Mouse (Mus musculus) v-Abl transformed pro-B cells (cell line): ENCODE results near the gene Cacna1i.

Source experiments
- in situ Hi-C, 2 experiments: fragments of 400-800 bp; cut with MboI; formaldehyde crosslinking; loops; one replicate each; pipeline ENCODE4 v1.15.1; 2025; ENCODE audit not compliant: unreplicated experiment in 2 of 2

The Cacna1i gene

DNA sequence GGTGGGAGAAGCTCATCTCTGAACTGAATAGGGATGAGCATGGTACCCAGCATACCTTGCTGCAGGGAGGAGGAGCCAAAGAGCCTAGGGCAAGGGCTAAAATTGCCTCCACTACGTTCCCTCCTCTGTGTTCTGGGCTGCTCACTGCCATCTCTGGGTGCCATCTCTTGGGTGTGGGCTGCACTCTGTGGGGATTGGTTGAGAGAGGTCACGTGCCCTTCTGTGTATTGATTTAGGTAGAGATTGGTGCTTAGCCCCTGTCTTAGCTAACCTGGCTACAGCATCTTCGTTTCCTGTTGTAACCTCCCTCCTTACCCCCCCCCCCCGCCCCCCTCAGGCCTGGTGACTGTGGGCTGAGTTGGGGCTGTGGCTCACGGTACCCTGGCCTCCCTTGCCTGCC lies 87.8 kb downstream of the Cacna1i start:
- in situ Hi-C loops = no loop called here

DNA sequence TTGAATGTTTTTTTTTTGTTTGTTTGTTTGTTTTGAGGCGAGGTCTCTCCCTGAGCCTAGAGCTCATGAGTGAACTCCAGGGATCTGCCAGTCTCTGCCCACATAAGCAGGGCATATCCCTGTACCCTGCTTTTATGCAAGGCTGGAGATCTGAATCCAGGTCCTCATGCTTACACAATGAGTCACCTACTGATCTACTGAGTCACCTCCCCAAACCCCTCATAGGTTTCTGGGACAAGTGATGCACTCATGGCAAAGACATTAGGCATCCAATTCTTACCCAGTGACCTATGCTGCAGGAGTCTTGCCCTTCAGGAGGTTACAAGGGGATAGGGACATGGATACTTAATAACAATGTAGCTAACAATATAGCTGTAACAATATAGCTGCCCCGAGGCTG lies 100.1 kb downstream of the Cacna1i start:
- in situ Hi-C loops = no loop called here

DNA sequence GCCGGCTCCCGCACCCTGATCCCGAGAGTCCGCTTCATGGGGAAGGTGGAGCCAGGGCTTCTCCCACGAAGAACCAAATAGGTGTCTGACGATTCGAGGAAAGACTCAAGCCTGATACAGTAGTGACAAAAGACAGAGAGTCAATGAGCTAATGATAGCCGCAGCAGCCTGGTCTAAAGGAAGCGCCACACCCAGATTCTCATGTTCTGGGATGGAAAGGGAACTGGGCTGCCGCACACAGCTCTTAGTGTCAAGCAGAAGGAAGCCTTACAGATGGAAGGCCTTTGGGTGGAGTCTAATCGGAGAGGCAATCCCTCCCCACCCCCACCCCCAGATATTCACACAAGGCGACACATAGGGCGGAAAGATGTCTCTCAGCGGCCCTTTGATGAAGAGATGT lies 104.8 kb downstream of the Cacna1i start:
- in situ Hi-C loops = no loop called here

DNA sequence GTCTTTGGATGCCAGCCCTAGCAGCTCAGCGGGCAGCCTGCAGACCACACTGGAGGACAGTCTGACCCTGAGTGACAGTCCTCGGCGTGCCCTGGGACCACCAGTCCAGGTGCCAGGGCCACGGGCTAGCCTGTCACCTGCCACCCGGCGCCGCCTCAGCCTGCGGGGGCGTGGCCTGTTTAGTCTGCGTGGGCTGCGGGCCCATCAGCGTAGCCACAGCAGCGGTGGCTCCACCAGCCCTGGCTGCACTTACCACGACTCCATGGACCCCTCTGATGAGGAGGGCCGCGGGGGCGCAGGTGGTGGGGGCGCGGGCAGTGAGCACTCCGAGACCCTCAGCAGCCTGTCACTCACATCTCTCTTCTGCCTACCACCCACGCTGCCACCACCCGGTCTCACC lies 108.0 kb downstream of the Cacna1i start:
- in situ Hi-C loops = no loop called here

DNA sequence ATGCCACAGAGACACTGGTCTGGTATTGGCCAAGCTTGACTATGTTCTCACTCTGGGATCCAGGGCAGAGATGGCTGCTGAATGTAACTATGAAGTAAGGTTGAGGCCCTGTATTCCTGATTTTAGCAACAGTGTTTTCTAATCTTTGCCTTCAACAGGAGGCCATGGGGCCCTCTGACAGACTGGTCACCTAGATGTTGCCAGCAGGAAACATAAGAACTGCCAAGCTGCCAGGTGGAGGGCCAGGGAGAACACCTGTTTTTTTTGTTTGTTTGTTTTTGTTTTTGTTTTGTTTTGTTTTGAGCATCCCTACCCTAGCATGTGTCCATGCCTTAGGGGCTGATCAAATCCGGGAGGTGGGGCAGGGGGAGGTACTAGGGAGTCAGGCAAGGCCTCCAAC lies 112.4 kb downstream of the Cacna1i start:
- in situ Hi-C loops = no loop called here

DNA sequence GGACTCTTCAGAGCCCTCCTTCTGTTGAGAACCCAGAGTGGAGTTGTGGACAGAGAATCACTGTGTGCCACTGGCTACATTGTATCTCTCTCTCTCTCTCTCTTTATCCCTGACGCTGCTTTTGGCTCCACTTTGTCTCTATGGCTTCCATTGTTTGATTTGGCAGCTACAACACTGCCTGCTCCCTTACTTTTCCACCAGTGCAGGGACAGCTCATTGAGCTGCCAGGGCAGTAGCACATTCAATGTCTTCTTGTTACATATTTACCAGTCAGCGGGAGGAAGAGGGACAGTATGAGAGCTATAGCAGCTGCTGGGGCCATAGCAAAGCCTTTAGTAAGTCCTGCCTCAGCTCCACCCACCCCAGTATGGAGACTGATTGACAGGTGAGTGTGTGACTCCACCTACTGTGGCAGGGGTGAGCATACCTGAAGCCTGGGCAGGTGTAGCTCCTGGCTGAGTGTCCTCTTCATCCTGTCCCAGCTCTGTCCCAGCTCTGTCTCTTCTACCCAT lies 114.4 kb downstream of the Cacna1i start:
- in situ Hi-C loops = loop anchor here in 1 of 2 experiments (25.0 kb wide), 2 partner anchors 614 to 1589 kb away; partner anchors contain the start of genes Card10 and Dnal4

DNA sequence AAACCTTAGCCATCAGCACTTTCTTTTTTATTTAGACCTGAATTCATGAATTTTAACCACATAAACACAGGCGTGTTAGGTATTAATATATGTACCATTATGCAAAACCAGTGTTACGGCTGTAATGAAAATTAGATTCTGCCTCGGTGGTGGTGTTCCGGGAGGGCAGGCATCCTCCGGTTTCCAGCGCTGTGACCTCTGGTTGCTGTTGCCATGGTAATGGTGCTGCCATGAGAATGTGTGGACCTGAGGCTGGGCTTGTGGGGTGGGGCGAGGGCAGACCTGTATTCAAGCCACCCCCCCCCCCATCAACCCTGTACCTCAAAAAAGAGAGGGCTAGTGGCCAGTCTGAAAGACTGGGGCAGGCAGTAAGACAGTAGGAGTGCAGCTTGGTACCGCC lies 114.9 kb downstream of the Cacna1i start:
- in situ Hi-C loops = loop anchor here in 1 of 2 experiments (25.0 kb wide), 2 partner anchors 615 to 1590 kb away; partner anchors contain the start of genes Card10 and Dnal4

DNA sequence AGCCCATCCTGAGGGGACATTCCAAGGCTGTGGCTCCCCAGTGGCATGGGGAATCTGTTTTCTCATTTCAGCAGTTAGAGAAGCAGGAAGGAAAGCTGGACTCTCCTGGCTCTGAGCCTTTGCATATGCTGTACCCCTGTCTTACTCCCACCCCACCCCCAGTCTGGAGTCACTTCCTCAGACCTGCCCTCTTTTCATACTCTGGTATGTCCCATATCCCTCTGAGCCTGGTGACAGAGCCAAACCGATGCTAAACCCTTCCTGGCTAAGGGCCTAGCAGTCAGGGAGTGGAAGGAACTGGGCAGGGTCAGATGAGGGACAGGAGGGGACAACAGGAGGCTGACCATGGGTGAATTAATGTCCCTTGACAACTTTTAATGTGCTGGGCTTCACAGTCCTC lies 120.8 kb downstream of the Cacna1i start:
- in situ Hi-C loops = loop anchor here in 1 of 2 experiments (25.0 kb wide), 2 partner anchors 621 to 1596 kb away; partner anchors contain the start of genes Card10 and Dnal4

DNA sequence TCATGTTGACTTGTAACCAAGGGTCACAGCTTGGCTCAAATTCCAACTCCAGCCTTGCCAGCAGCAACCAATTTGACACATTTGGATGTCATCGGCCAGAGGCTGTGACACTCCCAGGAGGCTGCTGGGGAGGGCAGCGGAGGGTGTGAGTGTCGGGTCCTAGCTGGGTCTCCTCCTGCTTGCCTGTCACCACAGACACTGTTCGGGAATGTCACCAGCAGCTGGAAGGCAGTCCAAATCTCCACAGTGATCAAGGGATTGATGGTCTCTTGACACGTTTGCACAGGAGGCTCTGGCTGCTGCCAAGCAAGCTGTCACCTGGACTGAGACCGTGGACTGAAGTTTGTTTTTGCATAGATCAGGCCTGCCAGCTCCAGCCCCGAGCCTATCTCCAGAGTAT lies 123.6 kb downstream of the Cacna1i start:
- in situ Hi-C loops = loop anchor here in 1 of 2 experiments (25.0 kb wide), 2 partner anchors 623 to 1598 kb away; partner anchors contain the start of genes Card10 and Dnal4

DNA sequence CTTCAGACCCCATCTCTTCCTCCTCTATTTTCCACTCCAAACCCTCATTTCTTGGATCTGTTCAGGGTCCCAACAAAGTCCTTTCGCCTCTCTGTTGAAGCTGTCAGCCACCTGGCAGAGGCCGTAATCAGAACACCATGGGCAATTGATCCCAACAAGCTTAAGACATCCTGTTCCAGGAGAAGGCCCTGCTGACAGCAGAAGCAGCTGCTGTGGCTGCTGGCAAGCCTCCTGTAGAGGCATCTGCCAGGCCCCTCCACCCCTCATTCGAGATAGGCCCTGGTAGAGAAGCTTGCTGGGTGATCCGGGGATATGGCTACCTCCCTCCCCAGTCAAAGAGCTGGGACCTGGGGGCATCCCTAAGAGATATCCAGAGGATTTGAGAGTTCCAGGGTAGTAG lies 126.0 kb downstream of the Cacna1i start:
- in situ Hi-C loops = loop anchor here in 1 of 2 experiments (25.0 kb wide), 2 partner anchors 626 to 1601 kb away; partner anchors contain the start of genes Card10 and Dnal4

DNA sequence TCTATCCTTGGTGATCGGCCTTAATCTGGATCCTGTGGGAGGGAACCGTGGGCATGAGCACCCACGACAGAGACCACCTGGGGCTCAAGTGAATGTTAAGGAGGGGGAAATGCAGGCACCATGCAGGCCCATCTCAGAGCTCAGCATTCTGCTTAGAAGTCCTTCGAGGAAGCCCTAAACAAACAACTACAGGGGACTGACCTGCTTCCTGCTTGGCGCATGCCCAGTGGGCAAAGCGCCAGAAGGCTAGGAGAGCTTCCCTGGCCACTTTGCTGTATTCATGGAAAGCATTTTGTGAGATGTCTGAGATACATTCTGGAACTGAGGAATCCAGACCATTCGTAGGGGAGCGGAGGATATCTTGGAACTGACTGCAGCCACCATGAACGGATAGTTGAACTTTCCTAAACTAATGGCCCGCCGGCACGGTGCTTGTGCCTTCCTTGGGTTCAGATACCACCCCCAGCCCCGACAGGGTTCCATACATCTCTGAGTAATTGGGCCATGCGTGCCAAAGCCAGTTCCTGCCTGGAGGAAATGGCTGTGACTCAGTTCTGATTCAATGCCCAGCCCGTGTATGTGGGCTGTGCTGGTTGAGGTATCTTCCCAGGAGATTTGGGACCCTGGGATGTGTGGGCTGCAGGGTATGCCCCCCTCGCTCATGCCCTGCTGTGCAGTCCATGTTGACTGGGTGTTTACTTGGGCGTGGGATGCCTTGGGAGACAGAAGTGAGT lies 127.1 kb downstream of the Cacna1i start:
- in situ Hi-C loops = loop anchor here in 1 of 2 experiments (25.0 kb wide), 2 partner anchors 627 to 1602 kb away; partner anchors contain the start of genes Card10 and Dnal4

DNA sequence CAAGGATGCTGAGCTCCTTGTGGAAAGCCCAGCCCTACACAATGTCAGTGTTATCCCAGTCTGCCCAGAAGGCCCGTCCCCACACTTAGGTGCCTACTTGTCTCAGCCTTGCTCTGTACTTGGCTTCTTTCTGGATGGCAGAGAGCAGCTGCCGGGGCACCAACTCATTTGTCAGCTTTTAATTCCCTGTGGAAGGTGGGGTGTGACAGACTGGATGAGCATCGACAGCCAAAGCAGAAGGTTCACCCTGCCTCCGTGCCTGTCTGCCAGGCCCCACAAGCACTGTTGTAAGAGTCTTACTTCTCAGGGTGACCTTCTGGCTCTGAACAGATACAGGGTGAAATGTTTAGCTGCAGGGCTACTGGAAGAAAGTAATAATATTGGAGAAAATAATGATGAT lies 128.1 kb downstream of the Cacna1i start:
- in situ Hi-C loops = loop anchor here in 1 of 2 experiments (25.0 kb wide), 2 partner anchors 628 to 1603 kb away; partner anchors contain the start of genes Card10 and Dnal4

DNA sequence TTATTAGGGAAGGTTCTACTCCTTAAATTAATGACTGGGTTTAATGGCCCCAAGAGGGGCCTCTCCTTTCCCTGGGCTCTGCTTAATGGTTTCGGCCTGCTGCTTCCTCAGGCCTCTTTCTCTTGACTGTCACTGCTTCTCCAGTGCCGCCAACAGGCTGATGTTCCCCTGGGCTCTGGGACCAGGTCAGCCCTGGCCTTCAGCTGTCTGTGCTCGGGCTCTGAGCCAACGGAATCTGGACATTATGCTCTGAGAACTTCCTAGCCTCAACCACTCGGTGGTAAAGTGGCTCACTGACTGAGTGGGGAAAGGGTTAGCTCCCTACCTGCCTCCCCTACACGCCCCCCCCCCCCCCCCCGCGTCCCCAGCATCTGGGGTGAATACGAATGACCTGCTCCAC lies 130.0 kb downstream of the Cacna1i start:
- in situ Hi-C loops = loop anchor here in 1 of 2 experiments (25.0 kb wide), 2 partner anchors 630 to 1605 kb away; partner anchors contain the start of genes Card10 and Dnal4

DNA sequence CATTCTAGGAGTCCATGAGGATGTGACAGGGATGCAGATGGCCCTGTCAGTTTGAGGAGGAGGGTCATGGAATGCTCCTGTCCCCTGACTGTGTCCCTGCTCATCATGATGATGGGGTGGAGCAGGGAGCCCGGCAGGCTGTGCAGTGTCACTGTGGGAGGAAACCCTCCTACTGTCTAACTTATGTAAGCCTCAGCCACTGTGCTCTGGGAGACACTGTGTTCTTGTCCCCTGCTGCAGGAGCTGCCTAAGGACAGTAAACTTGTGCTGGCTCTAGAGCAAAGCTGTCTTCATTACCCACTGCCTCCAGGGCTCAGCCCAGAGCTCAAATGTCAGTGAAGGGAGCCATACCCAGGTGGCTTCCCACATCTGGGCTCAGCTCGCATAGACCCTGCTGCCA lies 131.1 kb downstream of the Cacna1i start:
- in situ Hi-C loops = loop anchor here in 1 of 2 experiments (25.0 kb wide), 2 partner anchors 631 to 1606 kb away; partner anchors contain the start of genes Card10 and Dnal4

DNA sequence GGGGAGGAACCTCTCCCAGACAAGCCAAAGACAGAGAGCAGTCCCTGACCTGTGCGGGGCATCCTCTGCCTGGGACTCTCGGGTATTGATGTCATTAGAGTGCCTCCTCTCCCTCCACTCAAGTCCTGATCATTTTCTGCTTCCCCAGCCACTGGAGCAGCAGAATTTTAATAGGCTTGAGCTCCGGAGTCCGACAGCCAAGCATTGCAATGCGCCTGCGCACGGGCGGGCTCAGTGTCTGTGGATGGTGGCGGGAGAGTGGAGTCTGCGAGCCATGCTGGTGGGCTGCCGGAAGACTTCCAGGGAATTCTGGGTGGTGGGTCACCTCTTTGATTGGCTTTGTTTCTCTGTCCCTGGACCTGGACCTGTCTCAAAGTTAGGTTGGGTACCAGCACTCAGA lies 143.3 kb downstream of the Cacna1i start:
- in situ Hi-C loops = no loop called here

DNA sequence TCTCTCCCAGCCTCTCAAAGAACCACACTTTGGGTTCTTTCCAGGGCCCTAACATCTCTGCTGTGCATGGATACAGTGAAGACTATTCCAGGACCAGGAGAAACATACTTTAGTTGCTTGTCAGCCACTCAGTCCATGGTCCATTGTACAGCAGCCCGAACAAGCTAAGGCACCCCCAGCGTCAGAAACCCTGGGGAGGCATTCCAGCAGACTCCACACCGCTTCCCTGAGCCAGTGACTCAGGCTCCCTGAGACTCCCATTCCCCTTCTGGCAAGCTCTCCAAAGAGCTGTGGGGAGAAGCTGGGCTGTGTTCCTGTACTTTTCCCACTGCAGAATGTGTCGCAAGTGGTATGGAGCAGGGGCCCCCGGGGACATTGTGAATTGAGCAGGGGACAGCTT lies 149.9 kb downstream of the Cacna1i start:
- in situ Hi-C loops = no loop called here

DNA sequence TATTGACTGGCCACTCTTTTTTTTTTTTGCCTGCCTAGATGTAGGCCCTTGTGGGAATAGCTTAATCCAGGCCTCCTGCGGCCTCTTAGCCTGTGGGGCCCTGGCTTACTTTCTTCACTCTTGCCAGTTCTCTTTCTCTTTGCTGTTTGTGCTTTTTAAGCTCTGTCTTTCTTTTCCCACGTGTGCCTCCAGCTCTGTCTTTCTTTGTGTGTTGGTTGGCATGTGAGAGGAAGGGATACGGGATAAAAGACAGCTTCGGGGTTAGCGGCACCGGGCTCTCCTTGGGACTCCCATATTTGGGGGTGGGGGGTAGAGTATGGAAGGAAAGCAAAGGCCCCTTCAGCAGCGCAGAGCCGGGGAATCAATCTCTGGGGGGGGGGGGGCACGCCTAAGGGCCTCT lies 151.0 kb downstream of the Cacna1i start:
- in situ Hi-C loops = no loop called here

DNA sequence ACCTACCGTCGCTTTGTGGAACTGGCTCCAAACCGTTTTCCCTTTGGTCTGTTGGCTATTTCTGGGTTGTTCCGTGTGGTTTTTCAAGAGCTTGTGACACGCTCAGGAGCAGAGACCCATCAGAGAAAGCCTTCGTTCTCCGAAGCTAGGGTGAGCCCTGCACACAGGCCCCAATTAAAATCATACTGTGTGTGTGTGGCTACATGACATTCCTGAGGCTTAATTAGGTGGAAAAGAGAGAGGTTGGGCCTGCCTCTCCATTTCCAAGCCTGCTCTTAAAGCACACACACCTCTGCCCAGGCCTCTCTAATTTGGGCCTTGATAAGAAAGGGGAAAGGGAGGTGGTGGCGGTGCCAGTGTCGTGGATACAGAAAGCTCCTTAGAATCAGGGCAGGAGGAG lies 151.4 kb downstream of the Cacna1i start:
- in situ Hi-C loops = no loop called here

DNA sequence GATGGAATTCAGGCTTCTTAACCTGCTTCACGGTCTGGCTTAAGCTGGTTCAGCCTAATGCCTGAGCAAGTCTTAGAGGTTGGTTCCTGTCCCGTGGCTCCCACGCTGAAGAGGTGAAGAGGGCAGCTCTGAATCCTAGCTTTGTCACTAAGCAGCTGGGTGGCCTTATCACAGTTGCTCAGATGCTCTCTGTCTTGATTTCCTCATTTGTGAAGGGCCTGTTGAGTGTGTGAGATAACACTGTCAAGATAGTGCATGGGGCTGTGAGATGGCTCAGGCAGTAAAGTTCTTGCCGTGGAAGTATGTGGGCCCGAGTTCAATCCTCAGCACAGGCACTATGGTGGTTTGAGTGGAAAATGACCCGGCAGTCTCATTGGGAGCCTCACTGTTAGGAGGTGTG lies 153.2 kb downstream of the Cacna1i start:
- in situ Hi-C loops = no loop called here

DNA sequence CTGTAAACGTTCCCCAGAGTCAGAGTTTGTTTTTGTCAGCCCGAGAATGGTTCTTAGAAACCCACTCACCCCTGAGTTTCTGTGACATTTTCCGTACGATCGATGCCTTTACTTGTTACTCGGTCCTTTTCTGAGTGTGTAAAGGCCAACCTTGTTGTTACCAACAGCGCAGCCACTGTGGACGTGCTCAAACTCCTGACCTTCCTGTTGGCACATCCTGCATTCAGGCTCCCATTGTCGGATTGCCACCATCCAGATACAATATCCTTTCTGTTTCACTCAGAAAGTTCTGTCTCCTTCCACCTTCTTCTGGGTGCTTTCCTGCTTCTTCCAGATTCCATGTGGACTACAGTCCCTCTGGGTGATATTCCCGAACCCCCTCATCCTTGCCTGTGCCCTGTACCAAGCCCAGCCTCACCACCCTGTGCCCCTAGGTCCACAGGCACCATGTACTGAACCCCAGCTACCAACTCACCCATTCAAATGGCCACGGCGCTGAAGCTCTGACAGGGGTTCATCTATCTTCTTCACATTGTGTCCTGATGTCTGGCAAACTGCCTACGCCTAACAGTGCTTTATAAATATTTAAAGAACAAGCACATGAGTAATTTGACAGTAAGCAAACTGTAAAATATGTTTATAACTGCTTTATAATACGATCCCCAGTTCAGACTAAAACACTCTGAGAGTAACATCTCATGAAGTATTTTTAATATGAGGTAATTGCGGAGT lies 159.1 kb downstream of the Cacna1i start:
- in situ Hi-C loops = no loop called here
